Mouse (Mus musculus): ENCODE results near the gene Adipor1.

Adipor1 gene

DNA sequence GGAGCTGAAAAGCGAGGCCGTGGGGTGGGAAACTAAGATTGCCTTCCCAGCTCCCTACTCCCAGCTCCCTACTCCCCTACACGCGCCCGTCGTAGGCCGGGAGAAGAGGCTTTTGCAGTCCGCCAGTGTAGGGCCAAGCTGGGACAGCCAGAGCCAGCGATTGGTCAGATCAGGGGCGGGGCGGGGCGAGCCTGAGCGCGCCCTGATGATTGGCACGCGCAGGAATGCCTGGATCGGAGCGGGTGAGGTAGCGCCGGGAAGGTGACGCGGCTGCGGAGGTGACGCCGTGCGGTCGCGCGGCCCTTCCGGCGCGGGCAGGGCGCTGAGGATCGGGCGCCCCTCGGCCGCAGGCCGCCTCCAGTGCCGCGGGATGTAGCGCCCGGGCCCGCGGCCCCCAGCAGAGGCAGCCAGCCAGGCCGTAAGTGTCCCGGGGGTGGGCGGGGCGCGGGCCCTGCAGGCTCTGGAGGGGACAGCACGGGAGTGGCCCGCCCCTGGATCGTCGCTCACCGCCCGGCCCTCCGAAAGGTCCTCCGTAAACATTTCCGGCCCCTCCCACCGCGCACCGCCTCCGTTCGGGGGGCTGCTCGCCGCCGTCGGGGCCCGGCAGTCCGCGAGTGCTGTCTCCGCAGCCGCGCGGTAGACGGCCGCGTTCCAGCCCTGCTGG, at the start of gene Adipor1:
Gene Adipor1, plus strand, starts transcription at position 211 of the 664 bp plus-strand sequence.
- DNase-seq, result peak; percentile 98 to 99

DNA sequence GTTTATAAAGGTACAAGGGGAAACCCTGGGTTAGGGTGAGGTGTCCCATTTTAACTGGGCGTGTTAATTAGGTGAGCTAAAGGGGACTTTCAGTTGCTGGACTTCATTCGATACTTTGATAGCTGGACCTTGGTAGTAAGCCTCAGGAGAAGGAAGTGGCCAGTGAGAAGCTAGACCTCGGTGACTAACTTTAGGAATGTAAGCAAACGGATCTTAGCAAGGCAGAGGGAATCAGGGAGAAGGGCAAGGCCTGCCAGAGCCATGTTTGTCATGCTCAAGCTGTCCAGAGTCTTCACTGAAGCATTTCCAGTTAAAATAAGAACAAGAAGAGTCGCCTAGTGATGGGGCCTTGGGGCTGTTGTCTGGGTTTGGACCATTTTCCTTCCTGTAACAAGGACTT, 49.7 kb upstream of the Adipor1 start:
- DNase-seq, result no peak

DNA sequence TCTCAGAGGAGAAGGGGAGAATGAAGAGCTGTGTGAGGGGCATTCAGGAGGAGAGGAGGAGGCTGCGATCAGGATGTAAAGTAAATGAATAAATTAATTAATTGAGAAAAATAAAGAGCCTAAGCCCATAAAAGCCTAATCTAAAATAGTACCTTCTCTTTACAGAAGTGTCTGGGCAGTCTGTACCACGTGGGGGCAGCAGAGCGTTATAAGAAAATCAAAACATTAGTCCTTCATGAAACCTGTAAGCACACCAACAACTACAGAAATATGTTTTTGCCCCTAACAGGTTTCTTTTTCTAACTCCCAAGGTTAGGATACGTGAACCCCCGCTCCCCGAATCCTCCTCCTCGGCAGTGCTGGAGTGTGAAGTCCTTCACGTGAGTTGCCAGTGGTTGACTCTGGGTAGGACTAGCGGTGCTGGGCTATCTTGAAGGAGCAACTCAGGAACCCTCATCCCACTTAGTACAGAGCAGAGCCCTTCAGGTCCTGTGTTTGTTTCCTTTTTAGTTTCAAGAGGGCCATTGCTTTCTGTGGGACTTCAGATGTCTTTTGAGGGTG, 46.3 kb upstream of the Adipor1 start:
- DNase-seq, result peak; percentile 68 to 87

DNA sequence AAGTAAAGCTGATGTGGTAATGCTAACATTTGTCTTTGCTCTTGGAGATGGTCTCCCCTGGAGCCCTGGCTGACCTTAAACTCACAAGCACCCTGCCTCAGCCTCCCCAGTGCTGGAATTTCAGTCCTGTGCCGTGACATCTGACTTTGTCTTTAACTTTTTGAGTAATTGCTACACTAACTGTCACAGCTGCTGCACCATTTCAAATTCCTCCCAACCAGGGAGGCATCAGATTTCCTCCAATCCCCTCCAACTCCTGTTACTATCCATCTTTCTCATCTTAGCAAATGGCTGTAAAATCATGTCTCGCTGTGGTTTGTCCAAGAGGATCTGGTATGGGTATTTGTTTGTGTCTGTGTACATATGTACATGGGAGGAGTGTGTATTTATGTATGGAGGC, 41.1 kb upstream of the Adipor1 start:
- no peak for DNase-seq

DNA sequence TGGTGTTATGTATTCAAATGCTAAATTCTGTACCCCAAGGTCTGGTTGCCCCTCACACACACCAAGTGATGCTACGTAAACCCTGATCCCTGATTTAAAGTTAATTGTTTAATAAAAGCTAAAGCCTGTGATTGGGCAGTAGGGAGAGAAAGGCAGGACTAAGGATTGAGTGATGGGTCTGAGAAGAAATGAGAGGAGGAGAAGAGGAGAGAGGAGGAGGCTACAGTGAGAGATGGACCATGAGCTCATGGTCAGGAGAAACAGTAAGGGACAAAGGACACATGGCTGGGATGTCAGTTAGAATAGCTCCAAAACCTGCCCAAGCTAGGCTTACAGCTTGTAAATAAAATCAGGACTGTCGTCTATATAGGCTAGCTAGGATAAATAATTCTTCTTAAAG, 34.1 kb upstream of the Adipor1 start:
- DNase-seq, result no peak

DNA sequence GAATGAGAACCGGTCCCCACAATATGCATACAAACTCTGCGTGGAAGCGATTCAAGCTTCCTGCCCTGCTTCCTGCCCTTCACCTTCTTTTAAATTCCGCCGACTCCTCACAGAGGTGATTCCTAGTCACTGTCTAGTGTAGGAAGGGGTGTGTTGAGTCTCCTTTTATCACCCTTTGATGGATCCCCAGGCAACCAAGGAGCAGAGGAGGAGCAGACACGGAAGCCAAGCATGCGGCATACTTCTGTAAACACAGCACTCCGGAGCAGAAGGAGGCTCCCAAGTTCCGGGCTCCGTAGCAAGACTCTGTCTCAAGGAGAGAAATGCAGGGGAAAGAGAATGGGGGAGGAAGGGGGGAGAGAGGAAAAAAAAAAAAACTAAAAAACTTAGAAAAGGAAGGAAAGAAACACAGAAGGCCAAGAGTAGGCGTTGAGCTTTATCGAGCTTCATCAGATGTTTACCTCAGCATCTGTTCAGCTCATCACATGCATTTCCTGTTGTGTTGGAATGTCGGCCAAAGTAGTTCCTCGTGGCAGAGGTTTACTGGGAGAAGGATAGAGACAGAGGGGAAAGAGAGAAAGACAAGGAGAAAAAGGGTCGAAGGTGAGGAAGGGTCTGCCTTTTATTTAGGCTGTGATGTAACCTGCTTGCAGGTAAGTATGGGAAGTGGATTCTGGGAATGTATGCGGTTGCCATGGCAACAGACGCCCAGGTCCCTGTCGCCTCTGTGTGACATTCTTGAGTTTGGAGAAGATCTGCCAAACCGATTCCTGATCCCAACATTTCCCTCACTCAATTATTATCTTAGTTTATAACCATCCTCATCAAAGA, 33.2 kb upstream of the Adipor1 start:
- DNase-seq, result no peak

DNA sequence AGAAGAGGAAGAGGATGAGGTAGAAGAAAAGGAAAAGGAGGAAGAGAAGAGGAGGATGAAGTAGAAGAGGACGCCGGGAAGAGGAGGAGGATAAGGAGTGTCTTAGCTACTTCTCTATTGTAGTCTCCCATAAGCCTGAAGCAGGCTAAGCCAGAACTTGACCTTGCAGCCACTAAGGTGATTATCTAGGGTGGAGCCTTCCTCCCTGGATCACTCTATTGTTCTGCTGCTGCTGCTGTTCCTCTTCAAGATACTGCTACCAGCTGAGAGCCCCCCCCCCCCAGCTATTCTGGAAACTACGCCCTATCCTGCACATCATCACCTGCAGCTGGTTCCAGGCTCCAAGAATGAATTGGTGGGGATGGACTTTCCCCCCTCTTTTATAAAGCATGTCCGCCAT, 30.6 kb upstream of the Adipor1 start:
- no peak for DNase-seq

DNA sequence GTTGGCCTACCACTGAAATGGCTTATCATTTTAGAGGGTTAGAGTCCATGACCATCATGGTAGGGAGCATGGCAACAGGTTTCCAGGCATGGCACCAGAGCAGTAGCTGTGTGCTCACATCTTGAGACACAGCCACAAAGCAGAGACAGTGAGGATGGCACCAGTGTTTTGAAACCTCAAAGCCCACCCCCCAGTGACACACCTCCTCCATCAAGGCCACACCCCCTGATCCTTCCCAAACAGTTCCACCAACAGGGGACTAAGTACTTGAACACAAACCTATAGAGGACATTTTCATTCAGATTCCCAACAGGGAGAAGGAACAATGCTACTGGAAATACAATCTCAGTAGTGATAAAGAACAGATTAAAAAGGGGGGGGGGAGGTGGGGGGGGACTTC, 30.0 kb upstream of the Adipor1 start:
- no peak for DNase-seq

DNA sequence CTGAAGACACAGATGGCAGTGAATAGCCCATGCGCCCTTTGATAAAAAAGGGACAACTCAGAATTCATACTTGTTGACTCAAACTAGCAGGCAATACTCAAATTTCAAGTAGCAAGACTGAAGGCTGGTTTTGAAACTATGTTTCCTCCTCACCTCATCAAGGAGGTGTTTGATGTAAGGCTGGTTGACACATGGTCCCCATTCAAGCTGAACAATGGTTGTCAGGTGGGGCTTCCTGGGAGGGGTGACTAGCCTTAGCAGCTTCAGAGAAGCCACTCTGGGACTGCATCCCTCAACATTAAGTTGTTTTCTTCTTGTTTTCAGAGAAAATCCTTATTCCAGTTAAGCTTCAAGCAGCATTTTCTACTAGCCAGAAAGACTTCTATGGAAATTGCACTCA, 29.5 kb upstream of the Adipor1 start, which contains the start of gene 4933406M09Rik:
Gene 4933406M09Rik, plus strand, starts transcription at position 275 of the 400 bp plus-strand sequence.
- no peak for DNase-seq

DNA sequence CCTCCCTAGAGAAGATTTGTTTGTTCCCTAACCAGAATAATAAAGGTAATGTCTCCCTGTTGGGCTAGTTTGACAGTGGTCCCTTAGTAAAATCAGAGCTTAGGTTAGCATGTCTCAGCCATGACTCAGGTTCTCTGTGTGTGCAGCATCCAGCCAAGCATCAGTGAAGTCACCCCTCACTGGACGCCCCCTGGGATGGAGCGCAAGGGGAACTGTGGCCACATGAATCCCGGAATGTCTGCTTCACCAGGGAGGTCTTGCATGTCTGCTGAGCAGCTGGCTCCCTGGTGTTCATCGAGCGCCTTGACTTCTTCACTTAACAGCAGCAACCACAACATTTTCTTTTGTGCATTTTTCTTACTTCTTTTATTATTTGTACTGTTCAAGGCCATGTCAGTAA, 21.4 kb upstream of the Adipor1 start:
- DNase-seq, result no peak

DNA sequence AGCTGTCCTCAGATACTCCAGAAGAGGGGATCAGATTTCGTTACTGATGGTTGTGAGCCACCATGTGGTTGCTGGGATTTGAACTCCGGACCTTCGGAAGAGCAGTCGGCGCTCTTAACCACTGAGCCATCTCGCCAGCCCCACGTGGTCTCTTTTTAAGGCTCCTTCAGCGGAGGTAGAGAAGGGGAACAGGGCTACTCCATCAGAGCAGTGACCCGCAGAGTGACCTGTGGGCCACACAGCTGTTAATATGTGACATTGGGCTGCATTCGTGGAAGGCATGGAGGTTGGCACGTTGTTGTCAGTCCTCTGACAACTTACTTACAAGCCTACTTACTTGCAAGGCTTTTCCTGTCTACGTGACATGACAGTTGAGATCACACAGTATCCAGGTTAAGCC, 17.0 kb upstream of the Adipor1 start:
- peak; percentile 25 to 54 for DNase-seq

DNA sequence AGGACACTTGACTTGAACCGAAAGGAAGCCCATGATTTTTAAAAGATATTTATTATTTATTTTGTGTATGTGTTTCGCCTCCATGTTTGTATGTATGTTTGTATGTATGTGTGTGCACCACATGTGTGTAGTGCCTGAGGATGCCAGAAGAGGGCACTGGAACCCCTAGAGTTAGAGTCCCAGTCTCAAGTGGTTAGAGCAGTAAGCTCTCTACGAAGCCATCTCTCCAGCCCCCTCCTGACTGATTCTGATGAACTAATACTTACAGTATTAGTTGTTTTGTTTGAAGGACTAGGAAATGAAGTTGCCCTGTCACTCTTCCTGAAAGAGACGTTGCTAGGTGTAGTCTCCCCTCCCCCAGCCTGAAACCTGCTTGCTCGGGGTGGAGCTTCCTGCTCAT, 15.4 kb upstream of the Adipor1 start:
- peak in 1 of 2 experiments; percentile 16 for DNase-seq

DNA sequence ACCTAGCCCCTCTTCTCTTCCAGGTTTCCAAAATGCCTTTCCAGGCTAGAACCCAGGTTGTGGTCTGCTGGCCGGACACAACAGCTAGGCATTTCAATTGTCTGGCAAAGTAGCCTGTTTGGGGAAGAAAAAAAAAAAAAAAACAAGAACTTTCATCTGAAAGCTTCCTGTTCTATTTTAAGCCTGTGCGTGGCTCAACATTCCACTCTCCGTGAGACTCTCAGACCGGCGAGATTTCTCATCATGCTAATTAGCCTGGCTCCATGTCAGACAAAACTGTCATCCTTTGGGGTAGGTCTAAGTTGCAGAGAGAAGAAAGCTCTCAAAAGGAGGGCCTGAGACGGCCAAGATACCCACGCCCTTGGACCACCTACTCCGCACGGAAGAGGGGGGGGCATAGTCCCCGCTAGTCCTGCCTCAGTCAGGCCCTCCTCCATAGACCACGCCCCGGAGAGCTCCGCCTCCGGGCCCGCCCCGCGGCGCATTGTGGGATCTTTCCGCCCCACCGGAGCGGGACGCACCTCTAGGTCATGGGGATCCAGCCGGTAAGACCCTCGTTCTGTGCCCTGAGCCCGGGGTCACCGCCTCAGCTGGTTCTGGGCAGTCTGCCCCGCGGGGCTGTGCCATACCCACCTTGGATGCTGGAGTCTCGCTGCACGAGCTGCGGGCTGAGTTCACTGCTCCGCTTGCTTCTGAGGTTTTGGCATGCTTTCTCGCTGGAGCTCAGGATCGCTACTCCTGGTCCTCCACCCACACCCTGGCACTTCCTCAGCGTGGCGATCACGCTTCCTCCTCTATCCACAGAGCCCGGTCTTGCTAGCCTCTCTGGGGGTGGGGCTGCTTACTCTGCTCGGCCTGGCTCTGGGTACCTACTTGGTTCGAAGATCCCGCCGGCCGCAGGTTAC, 9.4 kb upstream of the Adipor1 start, which contains the start of gene Cyb5r1:
Gene Cyb5r1, plus strand, starts transcription at position 51 of the 905 bp plus-strand sequence.
- peak; percentile 82 to 89 for DNase-seq

DNA sequence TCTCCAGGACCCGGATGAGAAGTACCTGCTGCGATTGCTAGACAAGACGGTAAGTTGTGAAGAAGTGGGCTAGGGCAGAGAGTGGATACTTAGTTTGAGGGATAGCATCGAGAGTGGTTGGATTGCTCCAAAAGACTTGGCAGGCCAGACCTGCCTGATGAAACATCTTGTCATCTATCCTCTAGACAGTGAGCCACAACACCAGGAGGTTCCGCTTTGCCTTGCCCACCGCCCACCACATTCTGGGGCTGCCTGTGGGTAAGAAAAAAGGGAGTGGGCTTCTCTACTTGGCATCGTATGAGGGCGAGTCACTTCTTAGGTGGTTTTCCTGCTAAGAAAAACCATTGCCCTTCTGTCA, 8.8 kb upstream of the Adipor1 start:
- no peak for DNase-seq

DNA sequence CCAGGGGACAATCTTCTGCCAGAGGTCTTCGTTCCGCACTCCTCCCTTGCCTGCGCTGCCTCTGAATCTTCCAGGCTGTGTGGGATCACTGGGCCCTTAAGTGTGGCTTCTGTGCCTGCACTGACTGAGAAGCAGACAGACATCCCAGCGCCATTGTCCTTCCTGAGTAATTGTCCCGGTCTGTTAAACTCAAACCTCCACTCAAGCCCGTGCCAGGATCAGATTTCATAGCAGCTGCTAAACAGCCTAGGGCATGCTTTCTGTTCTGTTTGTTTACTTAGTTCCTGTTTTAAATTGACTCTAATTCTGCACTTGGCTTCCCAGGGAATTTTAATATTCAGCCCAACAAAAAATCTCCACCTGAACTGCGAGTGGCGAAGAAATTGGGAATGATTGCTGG, 7.1 kb upstream of the Adipor1 start:
- peak; percentile 49 to 63 for DNase-seq

DNA sequence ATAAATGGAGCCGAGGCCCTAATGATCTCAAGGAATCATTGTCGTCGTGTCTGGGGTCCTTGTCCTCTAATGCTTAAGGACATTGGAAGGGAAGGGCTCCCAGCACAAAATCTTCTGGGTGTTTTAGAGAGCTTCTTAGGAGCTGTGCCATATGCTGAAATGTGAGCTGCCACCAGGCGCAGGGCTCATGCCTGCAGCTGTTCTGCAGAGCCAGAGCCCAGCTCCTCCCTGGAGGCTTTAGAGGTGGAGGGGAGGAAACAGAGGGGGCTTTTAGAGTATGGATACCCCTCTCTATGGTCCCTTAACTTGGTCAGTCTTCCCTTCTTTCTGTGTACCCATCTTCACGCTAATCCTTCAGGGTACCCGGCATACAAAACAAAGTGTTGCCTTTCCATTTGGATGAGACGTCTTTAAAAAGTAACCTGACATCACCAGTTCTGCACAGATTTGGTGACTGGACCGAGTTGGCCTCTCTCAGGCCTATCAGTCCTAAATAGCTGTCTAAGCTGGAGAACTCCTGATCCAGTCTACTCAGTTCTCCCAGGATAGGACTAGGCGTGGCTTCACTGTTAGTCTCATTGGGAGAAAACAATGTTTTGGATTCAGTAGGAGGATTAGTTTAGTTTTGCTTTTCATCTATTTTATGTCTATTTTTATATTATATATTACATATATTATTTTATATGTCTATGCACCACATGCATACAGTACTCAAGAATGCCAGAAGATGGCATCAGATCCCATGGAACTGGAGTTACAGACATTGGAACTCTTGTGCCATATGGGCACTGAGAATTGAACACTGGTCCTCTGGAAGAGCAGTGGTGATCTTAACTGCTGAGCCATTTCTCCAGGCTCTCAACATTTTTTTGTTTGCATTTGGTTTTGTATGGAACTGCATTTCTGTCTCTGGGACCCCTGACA, 3.2 kb upstream of the Adipor1 start:
- DNase-seq, result no peak

DNA sequence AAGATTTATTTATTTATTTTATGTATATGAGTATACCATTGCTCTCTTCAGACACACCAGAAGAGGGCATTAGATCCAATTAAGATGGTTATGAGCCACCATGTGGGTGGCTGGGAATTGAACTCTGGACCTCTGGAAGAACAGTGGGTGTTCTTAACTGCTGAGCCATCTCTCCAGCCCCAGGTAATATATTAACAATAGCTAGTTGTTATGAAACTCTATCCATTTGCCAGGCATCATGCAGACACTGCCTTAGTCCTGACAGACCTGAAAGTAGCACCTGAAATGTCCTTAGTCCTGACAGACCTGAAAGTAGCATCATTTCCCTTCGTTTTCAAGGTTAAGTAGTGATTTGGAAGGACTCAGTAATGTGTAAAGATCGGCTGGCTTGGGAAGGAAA, 1.1 kb upstream of the Adipor1 start:
- peak; percentile 29 to 64 for DNase-seq

DNA sequence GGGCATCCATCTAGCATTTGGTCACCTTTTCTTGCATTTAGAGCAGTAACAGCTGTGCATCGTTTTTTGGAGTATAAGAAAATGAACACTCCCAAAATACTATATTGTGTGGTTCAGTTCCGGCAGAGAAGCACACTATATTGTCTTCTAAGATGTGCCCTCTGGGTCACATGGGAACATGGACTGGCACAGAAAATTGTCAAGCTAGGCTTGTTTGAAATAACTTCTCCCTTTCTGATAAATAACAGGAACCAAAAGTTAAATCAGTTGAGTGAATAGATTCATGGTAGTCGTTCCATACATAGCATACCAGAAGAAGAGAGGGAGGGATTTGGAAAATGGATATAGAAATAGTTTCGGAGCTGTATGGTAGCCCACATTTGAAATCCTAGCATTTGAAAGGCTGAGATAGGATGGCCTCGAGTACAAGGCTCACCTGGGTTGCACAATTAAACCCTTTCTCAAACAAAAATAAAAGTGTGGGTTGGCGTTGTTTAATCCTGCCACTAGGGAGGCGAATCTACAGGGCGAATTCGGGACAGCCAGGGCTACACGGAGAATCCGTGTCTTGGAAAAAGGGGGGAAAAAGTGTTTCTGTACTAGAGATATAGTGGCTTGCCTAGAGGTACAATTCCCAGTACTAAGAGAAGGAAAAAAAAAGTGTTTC, 544 bp upstream of the Adipor1 start:
- no peak for DNase-seq

DNA sequence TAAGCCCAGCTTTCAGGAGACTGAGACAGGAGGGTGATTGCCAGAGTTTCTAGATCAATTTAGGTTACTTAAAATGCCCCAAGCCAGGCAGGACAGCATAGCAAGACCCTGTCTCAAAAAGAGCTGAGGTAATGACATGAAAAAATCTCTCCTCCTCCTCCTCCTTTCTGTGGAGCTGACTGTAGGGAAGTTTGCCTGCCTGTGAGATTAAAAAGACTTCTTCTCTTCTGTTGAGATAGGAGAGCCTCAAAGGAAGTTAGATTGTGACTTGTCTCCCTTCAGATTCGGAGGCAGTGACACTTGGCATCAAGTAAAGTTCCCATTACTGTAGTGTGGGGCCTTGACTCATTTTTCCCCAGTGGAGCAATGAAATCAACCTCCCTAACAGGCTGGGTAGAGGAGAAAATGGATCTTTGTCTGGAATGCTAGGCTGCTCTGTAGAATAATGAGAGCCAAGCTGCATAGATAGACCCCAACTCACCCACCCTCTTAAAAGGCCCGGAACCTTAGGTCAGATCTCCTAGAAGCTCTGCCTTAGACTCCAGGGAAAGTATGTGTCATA, 3.3 kb downstream of the Adipor1 start:
- DNase-seq, result no peak

DNA sequence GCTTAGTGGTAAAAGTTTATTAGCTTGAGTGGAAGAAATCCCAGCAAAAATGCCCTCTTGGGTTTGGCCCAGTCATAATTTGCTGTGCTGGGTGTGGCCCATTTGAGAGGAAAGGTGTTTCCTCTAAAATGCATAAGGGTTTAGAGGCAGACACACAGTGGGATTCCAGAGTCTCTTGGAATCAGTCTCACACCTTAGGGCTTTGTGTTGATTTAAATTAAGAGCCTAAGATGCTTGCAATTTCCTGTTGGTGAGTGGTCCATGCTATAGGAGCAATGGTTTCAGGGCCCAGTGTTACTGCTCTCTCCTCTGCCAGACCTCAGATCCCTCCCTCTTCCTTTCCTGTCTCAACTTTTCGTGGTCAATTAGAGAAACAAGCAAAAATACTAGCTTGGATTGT, 4.0 kb downstream of the Adipor1 start:
- no peak for DNase-seq
